Mouse (Mus musculus) CH12F3 (cell line): ENCODE data around the gene Uaca.
"Not testable (repeated sequence)": the region's sequence is repeated elsewhere in the genome, so short reads cannot be mapped to it uniquely, and the experiment has no call there.

Source experiments
- in situ Hi-C: fragments of 300-500 bp; cut with MboI; formaldehyde crosslinking; loops from 2 replicates; pipeline ENCODE4 v1.14.3; 2020; ENCODE audit warnings: low sequenced_read_pairs

Uaca gene

DNA sequence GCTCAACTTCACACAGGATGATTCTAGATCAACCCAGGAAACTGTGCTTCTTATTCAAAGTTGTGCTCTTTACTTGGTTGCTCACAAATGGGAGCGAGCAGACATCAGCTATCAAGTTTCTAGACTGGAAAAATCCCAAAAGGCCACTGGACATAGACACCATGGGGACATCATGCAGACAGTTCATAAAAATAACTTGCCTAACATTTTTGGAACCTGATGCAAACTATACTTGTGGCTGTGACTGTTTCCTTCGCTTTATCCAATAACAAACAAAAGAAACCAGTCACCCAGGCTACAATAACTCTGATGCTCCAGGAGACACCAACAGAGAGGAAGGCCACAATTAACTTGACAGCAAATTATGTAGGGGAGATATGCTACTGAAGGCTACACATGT lies 4.1 kb upstream of the Uaca start:
- in situ Hi-C loops, result no loop called here

DNA sequence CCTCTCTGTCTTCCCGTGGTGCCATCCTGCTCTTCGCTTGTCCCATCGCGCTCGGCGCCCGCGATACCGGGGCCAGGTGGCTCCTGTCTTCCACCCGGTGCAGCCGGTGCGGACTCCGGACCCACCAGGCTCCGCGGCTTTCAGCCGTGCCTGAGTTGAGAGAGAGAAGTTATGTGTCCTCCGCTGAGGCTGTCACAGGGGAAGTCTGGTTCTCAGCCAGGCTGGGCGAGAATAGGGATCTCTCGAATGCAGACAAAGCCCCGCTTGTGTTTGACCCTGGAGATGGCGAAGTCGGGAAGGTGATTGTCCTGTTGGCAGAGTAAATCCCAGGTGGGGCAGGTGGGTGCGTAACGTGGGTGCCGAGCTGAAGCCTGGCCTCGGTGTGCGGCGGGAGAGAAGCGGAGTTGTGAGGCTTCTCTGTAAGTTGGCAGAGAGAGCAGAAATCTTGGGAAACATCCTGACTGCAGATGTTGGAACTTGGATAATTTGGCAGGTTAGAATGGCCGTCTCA lies 554 bp downstream of the Uaca start:
- in situ Hi-C loops, result no loop called here

DNA sequence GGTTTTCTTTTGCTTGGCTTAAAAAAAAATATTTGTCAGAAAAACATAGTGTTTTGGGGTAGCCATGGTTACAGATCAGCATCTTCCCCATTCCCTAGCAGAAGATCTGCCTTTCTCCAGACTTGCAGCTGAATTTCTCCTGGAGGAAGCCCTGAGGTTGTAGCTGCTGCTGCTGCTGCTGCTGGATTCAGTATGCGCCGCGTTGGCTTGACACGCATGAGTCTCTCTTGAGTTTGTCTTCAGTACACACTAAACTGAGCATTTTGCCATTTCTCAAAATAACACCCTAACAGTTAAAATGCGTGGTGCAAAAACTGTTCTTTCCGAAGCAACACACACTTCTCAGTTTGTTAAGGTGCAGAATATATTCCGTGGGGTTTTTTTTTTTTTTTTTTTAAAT lies 1.7 kb downstream of the Uaca start:
- in situ Hi-C loops, result no loop called here

DNA sequence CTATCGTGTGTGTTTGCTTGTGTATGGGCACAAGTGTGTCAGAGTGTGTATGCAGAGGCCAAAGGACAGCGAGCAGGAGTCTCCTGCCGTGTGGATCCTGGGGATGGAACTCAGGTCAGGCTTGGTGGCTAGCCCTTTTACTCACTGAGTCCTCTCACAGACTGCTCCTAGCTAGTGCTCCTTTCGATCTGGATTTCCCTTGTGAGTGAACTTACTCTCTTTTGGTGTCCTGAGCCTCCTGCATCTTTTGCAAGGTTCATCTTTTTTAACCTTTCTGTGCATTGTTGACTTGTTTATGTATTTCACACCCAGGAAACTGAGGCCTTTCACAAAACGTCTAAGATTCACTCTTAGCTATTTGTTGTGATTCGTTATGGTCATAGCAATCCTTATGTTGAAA lies 2.8 kb downstream of the Uaca start:
- in situ Hi-C loops, result no loop called here

DNA sequence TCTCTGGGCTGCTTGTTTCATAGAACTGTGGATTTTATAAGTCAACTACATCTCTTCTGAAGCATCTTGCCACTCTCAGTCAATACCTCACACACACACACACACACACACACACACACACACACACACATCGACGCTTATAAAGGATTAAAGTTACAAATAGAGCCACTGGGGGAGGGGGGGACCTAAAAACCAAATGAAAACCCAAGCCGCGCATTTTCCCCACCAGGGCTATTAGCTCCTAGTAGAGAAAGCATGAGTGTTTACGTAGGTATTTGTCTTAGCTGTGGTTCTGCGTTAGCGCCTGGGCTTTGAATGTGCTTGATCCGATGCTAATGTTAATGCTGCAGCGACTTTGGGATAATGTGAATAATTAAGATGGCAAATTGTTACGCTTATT lies 4.7 kb downstream of the Uaca start:
- in situ Hi-C loops, result no loop called here

DNA sequence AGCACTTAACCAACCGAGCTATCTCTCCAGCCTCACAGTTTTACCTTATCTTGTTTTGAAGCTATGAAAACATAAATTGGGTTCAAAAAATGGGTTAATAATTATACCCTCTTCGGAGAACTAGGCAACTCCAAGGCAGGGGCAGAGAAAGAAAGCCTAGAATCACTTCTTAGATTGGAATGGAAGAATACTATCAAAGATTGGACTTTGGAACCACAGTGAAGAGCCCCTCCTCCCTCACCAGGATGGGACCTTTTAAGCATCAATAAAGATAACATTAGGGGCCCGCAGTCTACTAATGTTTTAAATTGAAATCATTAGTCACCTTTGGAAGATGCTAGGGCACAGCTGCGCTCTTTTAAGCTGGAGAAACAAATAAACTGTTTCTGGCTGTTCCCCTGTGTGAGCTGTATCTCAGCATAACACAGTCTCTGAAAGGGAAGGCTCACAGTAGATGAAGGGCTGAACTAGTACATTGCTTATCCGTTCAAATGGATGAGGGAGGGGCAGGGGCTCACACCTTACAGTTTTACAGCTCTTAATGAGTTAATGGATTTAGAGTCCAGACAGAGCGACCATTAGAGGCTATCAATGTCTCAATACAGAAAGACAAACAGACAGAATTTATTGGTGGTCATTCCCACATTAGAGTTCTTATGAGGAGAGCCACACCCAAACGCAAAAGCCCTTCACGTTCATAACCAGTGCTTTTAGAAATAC lies 6.5 kb downstream of the Uaca start:
- in situ Hi-C loops, result no loop called here

DNA sequence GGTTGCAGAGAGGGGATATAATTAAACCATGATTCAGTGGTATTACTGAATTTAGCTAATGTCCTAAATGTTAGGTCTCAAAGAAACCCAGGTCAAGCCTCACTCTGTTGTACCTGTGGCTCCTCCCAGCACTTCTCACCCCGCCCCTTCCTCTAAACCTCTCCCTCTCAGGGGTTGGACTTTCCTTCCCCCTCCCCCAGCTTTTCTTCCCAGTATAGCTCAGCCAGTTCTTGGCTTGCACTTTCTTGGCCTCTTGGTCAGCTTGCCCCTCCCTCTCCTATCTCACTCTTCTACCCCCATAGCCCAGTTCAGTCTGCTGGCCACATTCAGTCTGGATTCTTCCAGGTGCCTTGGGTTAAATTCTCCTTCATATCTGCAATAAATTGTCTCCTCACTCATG lies 7.4 kb downstream of the Uaca start:
- in situ Hi-C loops, result no loop called here

DNA sequence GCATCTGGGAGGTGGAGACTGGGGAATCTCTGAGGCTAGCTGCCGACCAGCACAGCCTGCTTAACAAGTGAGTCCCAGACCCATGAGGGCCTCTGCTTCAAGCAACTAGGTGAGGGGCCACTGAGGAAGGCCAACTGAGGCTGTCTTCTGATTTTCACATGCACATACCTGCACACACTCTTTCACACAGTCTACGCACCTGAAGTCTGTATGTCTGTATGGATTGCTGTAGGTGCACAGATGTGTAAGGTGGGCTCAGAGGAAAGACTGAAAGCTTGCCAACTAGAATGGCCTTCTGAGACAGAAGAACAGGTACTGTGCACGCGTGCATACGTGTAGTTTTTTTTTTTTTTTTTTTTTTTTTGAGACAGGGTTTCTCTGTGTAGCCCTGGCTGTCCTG lies 8.0 kb downstream of the Uaca start:
- in situ Hi-C loops, result no loop called here

DNA sequence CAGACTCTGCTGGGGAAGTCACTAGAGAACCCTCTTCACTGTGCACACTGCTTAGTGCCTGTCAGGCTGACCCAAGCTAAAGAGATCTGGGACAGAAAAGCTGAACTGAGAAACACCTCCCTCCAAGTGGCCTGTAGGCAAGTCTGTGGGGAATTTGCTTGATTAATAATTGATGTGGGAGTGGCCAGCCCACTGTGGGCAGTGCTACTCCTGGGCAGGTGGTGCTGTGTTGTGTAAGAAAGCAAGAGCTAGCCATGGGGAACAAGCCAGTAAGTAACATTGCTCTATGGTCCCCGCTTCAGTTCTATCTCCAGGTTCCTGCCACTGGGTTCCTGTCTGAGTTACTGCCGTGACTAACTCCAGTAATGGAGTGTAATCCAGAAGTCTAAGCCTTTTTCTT lies 11.7 kb downstream of the Uaca start:
- in situ Hi-C loops, result no loop called here

DNA sequence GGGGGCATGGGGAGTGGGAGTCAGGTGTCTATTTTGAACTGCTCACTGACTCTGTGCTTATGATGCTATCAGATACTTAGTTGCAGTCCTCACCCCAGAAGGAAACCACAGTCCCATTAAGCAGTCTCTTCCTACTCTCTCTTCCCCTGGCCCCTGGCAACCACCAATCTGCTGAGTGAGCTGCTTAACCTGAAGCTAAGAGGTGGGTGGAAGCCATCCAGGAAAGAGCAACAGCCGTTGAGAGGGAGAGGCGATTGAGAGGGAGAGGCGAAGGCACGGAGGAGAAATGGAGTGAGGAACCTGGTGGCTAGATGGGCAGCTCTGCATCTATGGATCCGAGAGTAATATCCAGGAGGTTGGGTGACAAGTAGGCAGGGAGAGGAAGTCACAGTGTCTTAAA lies 13.7 kb downstream of the Uaca start:
- in situ Hi-C loops, result no loop called here

DNA sequence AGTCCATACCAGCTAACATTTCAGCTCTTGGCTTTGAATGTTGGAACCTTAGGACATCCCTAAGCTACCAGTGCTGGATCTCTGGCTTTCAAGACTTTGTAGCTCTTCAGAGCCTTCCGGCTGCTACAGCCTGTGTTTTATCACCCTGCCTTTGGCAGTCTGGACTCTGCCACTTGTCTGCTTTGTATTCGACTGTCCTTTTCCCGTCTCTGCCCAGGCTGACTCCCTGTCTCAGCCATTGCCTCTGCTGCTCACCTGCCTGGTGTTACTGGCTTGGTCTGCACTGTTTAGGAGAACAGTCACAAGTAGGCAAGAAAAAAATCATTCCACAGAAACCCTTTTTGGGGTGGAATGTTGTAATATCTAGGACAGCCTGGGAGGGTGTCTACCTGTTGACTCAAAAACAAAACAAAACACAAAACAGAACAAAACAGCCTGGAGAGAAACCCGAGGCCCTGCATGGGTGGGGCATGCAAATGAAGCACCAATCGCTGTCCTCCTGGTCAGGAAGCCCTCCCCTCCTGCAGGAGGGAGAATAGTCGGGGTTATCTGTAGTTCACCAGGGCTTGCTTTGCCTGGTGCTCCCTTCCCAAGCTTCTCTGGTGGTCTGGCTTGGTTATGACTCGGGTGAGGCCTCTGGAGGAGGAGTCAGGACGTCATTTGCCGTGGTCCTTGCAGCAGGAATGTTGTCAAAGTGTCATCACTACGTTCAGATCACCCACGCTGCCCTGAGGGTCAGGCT lies 19.0 kb downstream of the Uaca start:
- in situ Hi-C loops, result no loop called here

DNA sequence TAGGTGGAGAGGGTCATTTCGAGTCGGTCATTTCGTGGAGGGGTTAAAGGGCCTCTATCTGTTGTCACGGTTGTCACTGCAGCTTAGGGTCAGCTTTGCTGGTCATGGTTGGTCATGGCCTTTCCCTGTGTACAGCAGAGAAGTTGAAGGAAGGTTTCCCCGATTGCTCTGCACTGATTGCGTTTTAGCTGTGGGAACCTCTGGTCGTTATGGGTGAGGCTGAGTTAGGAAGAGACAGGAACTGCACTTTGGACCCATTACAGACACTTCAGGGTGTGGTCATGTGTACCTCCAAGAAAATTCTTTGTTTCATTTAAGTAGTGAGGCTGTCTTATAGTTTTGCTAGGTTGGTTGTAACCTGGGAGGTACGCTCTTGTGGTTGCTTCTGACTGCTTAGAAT lies 21.2 kb downstream of the Uaca start:
- in situ Hi-C loops, result no loop called here

DNA sequence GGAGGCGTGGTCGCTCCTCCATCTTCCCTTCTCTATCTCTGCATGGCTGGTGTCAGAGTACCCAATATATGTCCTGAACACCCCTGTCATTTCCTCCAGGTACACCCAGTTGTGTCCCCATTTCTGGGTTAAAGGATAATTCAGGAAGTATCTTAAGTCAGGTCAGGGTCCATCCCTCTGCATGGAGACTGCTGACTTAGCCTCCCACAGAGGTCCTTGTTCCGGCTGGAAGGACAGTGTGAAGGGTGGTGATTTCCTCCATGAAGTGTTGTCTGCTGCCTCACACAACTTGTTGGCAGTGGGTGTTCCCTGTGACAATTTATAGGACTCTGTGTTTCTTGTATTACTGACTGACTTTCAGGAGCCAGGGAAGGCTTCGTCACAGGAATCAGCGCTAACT lies 23.2 kb downstream of the Uaca start:
- in situ Hi-C loops, result no loop called here

DNA sequence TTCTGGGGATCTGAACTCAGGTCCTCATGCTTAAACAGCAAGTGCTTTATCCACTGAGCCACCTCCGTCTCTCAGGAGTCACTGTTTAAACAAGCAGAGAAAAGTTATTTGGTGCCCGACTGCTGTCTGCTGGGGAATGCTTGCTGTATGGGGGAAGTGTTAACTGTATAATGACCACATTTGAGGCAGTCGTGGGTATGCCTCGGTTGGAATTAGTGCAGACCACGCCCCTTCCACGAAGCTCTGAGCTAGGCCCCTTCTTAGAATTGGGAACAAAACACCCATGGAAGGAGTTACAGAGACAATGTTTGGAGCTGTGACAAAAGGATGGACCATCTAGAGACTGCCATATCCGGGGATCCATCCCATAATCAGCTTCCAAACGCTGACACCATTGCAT lies 24.2 kb downstream of the Uaca start:
- in situ Hi-C loops, result not testable (repeated sequence)

DNA sequence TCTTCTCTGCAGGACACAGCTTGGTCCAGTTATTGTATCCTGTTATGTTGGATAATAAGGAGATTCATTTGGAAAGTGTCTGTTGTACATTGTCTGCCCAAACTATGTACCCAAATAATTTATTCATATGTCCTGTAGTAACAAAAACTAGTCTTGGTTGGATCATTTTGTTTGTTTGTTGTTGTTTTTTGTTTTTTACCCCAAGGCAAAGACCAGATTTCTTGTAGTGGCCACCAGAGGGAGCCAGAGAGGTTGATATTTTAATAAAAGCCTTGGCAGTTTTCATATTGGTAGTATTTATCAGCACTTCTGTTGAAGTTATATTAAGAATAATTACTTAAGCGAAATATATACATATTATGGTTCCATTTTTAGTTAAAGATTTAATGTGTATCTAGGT lies 25.0 kb downstream of the Uaca start:
- in situ Hi-C loops, result no loop called here

DNA sequence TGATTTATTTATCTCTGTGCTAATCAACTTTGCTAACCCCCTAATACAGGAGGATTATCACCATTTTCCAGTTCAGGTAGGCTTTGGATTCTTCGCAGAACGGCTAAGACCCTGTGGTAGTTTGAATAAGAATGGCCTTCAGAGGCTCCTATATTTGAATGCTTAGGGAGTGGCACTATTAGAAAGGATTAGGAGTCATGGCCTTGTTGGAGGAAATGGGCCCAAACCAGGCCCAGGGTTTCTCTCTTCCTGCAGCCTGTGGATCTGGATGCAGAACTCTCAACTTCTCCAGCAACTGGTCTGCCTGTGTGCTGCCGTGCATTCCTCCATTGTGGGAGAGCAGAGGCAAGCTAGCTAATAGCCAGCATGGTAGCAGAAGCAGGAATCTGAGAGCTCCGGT lies 27.2 kb downstream of the Uaca start:
- in situ Hi-C loops, result no loop called here

DNA sequence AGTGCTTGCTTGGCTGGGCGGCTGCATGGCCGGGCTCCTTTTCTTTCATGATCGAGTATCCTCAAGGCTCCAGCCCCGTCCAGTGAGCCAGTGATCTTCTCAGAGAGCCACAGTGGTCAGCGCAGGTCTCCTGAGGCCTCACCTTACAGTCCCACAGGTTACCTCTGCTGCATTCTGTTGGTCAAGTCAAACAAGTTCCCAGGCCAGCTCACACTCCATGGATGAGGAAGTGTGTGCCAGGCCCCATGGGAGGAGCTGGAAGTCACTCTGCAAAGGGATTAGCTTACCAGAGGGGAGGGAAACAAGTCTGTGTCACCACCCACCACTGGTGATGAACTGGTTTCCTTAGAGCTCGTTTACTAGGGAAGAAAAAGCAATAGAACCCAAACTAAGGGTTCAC lies 28.3 kb downstream of the Uaca start:
- in situ Hi-C loops, result no loop called here

DNA sequence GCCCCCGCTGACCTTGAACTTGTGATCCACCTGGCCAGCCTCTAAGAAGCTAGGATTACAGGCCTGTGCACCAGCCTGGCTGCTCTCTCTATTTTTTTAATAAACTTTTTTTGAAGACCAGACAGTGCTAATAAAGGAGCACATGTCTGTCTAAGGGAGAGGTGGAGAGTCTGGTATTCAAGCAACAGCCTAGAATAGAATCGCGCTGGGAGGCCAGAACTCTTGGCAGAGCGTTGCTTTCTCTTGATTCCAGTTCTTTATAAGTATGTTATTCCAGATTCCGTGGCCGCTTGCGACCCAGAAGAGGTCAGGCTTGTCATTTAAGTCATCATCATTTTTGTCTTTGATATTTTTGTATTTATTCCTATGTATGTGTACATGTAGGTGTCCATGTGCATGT lies 31.2 kb downstream of the Uaca start:
- in situ Hi-C loops, result no loop called here

DNA sequence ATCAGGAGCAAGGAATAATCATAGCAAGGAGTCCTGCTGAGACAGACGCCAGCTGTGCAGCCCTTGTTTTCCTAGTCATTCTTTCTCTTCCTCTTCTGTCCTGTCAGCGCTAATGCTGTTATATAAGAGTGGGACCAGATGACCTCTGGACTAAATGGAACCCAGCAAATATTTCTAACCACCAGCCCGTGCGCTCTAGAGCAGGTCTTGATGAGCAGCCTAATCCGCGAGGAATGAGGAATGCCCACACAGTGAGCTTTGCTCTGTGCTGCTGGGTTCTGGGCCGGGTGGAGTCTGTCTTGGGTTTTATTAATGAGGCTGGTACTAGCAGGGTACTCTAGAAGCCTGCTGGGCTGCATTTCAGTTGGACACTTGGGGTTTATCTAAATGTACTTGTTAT lies 32.4 kb downstream of the Uaca start:
- in situ Hi-C loops, result no loop called here

DNA sequence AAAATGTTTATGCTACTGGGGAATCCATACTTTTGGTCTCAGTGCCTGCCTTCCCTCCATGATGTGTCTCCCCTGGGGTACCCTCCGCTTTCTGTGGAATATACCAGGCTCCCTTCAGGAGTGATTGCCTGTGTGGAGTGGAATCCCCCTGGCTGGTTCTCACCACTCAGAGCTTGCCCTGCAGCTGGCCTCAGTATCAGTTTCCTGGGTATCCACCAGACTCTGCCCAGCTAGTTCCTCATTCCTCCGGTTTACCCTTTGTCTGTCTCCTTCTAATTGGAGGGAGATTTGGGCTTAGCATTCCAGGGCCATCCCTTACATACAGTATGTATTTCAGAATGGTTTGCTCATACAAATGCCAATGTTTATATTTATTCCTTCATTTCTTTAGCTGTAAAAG lies 33.9 kb downstream of the Uaca start:
- in situ Hi-C loops, result no loop called here

DNA sequence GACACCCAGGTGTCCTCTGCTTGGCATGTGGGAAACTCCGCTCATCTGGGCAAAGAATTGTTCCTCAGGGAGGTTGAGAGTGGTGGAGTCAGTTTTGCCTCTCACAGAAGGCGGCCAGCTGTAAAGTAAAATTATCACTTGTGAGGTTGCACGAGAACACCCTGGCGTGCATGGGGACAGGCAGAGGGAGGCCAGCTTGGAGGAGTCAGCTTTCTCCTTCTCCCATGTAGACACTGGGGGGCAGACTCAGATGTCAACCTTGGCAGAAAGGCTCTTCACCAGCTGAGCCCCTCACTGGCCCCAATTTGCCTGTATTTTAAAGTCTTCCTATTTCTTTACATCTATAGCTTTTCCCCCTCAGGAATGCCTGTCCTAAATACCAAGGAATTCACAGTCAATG lies 35.3 kb downstream of the Uaca start:
- in situ Hi-C loops, result no loop called here

DNA sequence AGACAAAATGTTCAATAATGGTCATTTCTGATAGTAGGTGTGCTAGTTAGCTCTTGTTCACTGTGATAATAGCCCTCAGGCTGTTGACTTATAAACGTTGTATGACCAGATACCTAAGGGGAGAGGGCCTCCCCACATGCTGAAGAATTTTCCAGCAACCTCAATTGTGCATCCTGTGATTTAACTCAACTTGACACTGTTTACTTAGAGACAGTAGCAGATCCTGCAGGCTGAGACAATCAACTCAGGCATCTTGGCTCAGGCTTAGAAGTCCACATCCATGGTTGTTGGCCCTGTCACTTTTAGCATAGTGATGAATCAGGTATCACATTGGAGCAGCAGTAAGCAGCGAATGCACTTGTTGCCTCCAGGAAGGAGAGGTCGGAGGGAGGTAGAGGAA lies 35.7 kb downstream of the Uaca start:
- in situ Hi-C loops, result no loop called here

DNA sequence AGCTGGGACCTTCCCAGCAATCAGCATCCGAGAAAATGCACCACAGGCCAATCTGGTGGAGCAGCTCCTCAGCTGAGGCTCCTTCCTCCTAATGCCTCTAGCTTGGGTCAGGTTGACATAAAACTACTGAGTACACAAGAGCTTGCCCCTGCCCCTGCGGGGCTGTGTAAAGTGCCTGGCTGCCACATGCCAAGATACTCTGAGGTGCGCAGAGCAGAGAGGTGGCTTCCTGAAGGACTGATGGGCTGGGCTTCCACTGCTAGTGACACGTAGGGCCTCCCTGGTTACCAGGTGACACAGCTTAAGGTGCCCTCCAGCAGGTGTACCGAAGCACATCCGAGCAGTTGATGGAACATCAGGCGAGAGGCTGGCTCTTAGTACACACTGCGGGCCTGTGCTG lies 37.9 kb downstream of the Uaca start:
- in situ Hi-C loops, result no loop called here
